Mouse (Mus musculus) forebrain, postnatal 0 days (tissue): ENCODE results near the gene Zbtb12. TPM values are rescaled to one million over a fixed set of nuclear protein-coding genes. Genes with fewer than 3 reads are reported as not detected.

ENCODE experiments used
- ATAC-seq: fragments of 200-750 bp; cut with Nextera tagmentation; 2 replicates; pipeline ENCODE4 v1.8.0; 2017; ENCODE audit warnings: mild to moderate bottlenecking, moderate library complexity
- DNase-seq: peaks from one replicate; pipeline ENCODE4 v3.0.0-alpha.2; 2015
- H3K27ac ChIP-seq: fragments of 300-500 bp; sonication (generic); 2 replicates; pipeline ENCODE4 v1.5.1; 2014; ENCODE audit warnings: low read depth, mild to moderate bottlenecking, antibody characterized with exemption, low read length, moderate library complexity, mixed read lengths
- H3K27me3 ChIP-seq: fragments of 300-500 bp; sonication (generic); 2 replicates; pipeline ENCODE4 v1.6.1; 2014; ENCODE audit warnings: mild to moderate bottlenecking, low read length, mixed read lengths; ENCODE audit not compliant: insufficient read depth
- H3K36me3 ChIP-seq: fragments of 300-500 bp; sonication (generic); 2 replicates; pipeline ENCODE4 v1.6.1; 2014; ENCODE audit warnings: mild to moderate bottlenecking, moderate library complexity; ENCODE audit not compliant: insufficient read depth
- H3K4me1 ChIP-seq: fragments of 300-500 bp; sonication (generic); 2 replicates; pipeline ENCODE4 v1.6.1; 2014; ENCODE audit warnings: antibody characterized with exemption; ENCODE audit not compliant: insufficient read depth
- H3K4me2 ChIP-seq: fragments of 300-500 bp; sonication (generic); 2 replicates; pipeline ENCODE4 v1.6.1; 2014; ENCODE audit warnings: low read depth, mild to moderate bottlenecking, moderate library complexity
- H3K4me3 ChIP-seq: fragments of 300-500 bp; sonication (generic); 2 replicates; pipeline ENCODE4 v1.5.1; 2014; ENCODE audit warnings: low read depth, low read length, mixed read lengths
- H3K9ac ChIP-seq: fragments of 300-500 bp; sonication (generic); 2 replicates; pipeline ENCODE4 v1.6.1; 2014; ENCODE audit warnings: mild to moderate bottlenecking
- H3K9me3 ChIP-seq: fragments of 300-500 bp; sonication (generic); 2 replicates; pipeline ENCODE4 v1.6.1; 2016; ENCODE audit warnings: low read length
- CTCF ChIP-seq: sonication (generic); IDR thresholded peaks from 2 replicates; pipeline ENCODE4 v1.5.1; 2016; ENCODE audit warnings: antibody characterized with exemption, control low read depth, low read depth
- WGBS: fragments of 180-500 bp; shearing (Covaris S2); extraction: QIAGEN DNeasy Blood & Tissue Kit; methylation state at CpG from one replicate; pipeline ENCODE4 v1.1.7; 2014; 5-methylcytosine and 5-hydroxymethylcytosine counted together
- polyA plus RNA-seq: library from polyadenylated mRNA; unstranded; fragments of >200 nt; fragmentation: Nextera tagmentation; extraction: Ambion mirVana; gene quantifications from 2 replicates; pipeline ENCODE4 v1.2.1, GENCODE M21; 2015
- total RNA-seq: library from RNA; depleted of rRNA; stranded (reverse); fragments of >200 nt; gene quantifications from 2 replicates; pipeline ENCODE4 v1.2.3, GENCODE M21; 2014

Gene Zbtb12
- total and polyA plus RNA-seq, 2 experiments from 2014 or later: 7.7 to 32.6 TPM

DNA sequence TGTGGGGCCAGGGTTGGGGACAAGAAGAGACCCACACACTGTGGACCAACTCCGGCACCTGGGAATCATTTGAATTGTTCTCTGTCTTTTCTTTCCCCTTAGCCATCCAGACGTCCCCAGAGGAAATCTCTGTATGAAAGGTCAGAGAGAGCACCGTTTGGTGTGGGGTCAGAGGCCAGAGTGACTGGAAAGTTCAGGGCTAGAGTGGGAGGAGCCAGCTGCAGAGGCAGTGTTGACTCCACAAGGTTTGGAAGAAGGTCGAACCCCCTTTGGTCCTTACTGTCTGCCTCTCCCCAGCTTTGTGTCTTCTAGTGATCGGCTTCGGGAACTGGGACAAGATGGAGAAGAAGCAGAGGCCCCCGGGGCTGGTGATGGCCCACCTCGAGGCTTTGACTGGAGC is 25.8 kb upstream of the Zbtb12 start:
- Histone ChIP-seq H3K27me3 (no peaks in the 10 kb centered on the region), H3K4me1 (0 out of 2 replicates have a peak, but pooled peaks cover 10% of the 10 kb centered on the region), H3K4me2 (no peak overlapping the region), H3K9me3 (no peaks in the 10 kb centered on the region), H3K27ac (no peak overlapping the region), H3K4me3 (no peak overlapping the region), H3K36me3 (peaks cover 50% of the 10 kb centered on the region), H3K9ac (no peak overlapping the region)
- ATAC-seq (no peak), DNase-seq (no peak)
- 81% methylated on average over 8 of the region's 8 CpGs for WGBS
- no peak for TF ChIP-seq CTCF

DNA sequence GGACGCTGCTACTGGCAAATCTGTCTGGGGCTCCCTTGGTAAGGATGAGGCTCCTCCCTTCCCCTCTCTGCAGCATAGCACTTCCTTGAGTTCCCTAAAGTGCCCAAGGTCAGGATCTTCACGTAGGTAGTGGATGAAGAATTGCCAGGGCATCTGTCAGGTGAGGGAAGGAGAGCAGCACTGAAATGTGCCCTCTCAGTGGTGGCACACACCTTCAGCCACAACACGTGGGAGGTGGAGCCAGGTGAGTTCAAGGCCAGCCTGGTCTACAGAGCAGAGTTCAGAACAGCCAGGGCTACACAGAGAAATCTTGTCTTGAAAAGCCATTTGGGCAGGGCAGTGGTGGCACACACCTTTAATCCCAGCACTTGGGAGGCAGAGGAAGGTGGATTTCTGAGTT is 24.5 kb upstream of the Zbtb12 start:
- no peak overlapping the region for H3K27ac ChIP-seq
- DNase-seq: no peak
- no peaks in the 10 kb centered on the region for H3K9me3 ChIP-seq
- 0 out of 2 replicates have a peak, but pooled peaks cover 5% of the 10 kb centered on the region for H3K4me1 ChIP-seq
- H3K27me3 ChIP-seq: no peaks in the 10 kb centered on the region
- H3K36me3 ChIP-seq: peaks cover 50% of the 10 kb centered on the region
- H3K4me2 ChIP-seq: no peak overlapping the region
- no peak for ATAC-seq
- no peak overlapping the region for H3K4me3 ChIP-seq
- no peak for TF ChIP-seq CTCF
- 83% methylated on average over 3 of the region's 3 CpGs for WGBS
- H3K9ac ChIP-seq: no peak overlapping the region

DNA sequence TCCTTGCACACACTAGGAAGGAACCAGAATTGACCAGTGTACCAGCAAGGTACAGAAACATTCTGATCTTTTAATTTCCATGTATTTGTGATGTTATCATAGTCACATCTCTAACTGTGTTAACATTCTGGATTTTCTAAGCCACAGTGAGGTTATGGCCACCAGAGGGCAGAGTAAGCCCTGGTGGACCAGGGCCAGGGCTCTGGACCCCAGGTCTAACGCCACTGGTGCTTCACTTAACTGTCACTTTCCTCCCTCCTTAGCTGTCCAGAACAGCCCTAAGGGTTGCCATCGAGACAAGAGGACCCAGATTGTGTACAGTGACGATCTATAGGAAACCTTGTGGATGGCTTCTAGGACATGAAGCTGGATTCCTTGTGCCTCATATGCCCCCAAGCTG is 23.5 kb upstream of the Zbtb12 start:
- 30% methylated on average over 3 of the region's 3 CpGs for WGBS

DNA sequence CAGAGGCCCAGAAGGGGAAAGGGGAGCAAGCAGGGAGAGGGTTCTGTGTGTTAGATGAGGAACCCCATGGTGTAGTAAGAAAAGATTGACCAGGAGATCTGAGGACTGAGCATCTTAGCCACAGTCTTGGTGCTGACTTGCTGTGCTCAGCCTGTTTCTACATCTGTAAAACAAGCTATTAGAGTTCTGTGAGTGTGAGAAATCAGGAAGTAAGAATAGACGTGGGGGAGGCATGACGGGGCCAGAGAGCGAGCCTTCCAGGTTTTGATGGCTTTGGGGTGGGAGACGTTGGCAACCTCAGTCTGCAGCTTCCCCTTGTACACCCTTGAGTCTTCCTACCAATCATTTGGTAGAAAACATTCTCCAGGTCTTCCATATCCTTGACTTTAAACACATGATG is 20.6 kb upstream of the Zbtb12 start:
- 85% methylated on average over 4 of the region's 4 CpGs for WGBS
- TF ChIP-seq CTCF: no peak

More for the DNA sequence above, 23.5 kb upstream of the Zbtb12 start:
- Histone ChIP-seq H3K4me3 (no peak overlapping the region), H3K4me2 (no peak overlapping the region), H3K9ac (no peak overlapping the region), H3K9me3 (no peaks in the 10 kb centered on the region), H3K36me3 (peaks cover 50% of the 10 kb centered on the region), H3K4me1 (0 out of 2 replicates have a peak, but pooled peaks cover 5% of the 10 kb centered on the region), H3K27me3 (no peaks in the 10 kb centered on the region), H3K27ac (no peak overlapping the region)
- DNase-seq (peak; percentile 44), ATAC-seq (no peak)
- peak; percentile 71 for TF ChIP-seq CTCF

DNA sequence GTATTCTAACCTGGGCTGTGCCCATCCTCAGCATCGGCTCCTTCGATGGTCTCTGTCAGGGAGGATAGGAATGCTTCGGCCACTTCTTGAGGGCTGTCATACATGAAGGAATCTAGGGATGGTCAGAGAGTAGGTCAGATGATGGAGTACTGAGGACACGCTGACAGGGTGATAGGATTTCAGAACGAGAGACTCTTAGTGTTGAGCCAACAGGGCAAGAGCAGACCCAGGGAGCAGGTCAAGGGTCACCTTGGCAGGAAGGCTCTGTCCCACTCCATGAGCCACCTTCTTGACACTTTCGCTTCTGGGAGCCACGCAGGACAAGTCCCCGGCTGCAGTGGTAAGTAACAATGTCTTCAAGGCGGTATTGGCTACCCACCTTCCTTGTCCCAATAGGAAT is 18.8 kb upstream of the Zbtb12 start:
- no peak overlapping the region for H3K9ac ChIP-seq
- H3K36me3 ChIP-seq: peaks cover 15% of the 10 kb centered on the region
- H3K9me3 ChIP-seq: no peaks in the 10 kb centered on the region
- ATAC-seq: no peak
- H3K4me2 ChIP-seq: no peak overlapping the region
- no peak for DNase-seq
- H3K4me1 ChIP-seq: no peaks in the 10 kb centered on the region
- no peak overlapping the region for H3K27ac ChIP-seq
- TF ChIP-seq CTCF: no peak
- 90% methylated on average over 9 of the region's 9 CpGs for WGBS
- H3K4me3 ChIP-seq: no peak overlapping the region
- no peaks in the 10 kb centered on the region for H3K27me3 ChIP-seq

More for the DNA sequence above, 20.6 kb upstream of the Zbtb12 start:
- no peak for DNase-seq
- Histone ChIP-seq H3K9me3 (no peaks in the 10 kb centered on the region), H3K36me3 (peaks cover 34% of the 10 kb centered on the region), H3K4me2 (no peak overlapping the region), H3K9ac (no peak overlapping the region), H3K27me3 (no peaks in the 10 kb centered on the region), H3K4me1 (no peaks in the 10 kb centered on the region), H3K4me3 (no peak overlapping the region), H3K27ac (no peak overlapping the region)
- no peak for ATAC-seq

DNA sequence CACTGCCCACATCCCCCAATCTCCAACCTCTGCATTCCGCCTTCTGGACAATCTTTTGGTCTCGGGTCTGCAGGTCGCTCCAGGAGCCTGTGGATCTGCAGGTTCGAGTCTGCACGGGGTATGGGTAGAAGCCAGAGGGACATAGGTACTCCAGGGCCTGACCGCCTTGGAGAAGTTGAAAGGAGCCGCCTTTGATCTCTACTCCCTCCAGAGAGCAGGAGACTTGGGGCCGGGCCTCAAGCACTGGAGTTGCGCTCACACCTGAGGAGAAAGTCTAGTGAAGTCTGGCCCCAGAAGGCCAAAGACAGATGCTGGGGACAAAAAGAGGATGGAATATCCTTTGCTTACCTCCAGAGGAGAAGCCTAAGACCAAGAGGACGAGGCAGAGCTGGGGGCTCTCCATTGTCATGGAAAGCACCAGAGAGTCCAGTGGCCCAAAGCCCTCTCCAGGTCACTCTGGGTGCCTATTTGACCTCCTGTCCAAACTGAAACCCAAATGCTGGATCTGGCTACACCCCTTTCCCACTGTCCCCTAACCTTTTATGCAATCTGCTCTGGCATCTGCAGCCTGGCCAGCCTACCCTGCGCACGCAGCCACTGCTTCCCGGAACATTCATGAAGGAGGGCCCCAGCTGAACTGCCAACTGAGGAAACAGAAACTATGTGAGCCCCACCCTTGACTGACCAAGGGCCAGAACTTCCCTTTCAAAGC is 17.4 kb upstream of the Zbtb12 start:
- no peak for DNase-seq
- H3K4me1 ChIP-seq: no peaks in the 10 kb centered on the region
- H3K27me3 ChIP-seq: no peaks in the 10 kb centered on the region
- no peak overlapping the region for H3K27ac ChIP-seq
- H3K9me3 ChIP-seq: no peaks in the 10 kb centered on the region
- no peak for ATAC-seq
- H3K4me3 ChIP-seq: no peak overlapping the region
- TF ChIP-seq CTCF: no peak
- no peak overlapping the region for H3K9ac ChIP-seq
- H3K4me2 ChIP-seq: no peak overlapping the region
- WGBS: 76% methylated on average over 13 of the region's 13 CpGs
- peaks cover 2% of the 10 kb centered on the region; the same call in 1 of the 2 replicates for H3K36me3 ChIP-seq

DNA sequence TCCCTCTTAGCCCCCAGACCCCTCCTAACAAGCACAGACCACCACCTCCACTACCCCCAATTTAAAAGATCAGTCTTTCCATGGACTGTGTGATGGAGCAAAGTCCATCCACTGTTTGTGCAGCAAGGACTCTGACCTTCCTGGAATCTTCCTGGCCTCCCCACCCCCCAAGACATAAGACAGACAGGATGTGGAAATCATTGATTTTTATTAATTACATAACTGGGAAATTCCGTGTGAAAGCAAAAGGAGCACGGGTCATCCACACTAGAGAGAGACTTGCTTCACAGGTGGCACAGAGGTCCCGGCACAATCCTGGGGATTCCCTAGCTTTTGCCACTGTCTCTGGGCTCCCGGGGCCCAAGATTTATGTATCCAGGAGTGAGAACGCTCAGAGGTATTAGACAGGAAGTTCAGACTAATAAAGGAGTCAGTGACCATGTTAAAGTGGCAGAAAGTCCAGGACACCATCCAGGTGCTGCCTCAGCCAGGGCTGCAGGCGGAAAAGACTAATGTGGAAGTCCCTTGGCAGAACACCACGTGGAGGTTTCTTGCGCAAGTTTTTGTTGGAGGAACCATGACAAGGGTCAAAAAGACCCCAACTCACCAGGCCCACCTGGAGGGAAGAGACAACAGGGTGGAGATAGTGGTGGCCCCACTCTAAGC is 16.7 kb upstream of the Zbtb12 start, which contains the start of gene Cfb:
Gene Cfb (minus strand): TSS at position 103 of the 666 bp plus-strand sequence.
- Histone ChIP-seq H3K9me3 (no peaks in the 10 kb centered on the region), H3K27ac (no peak within 1 kb of the TSS), H3K9ac (no peak within 1 kb of the TSS), H3K4me1 (no peaks in the 10 kb centered on the region), H3K36me3 (no peaks in the 10 kb centered on the region), H3K4me2 (no peak within 1 kb of the TSS), H3K27me3 (no peaks in the 10 kb centered on the region), H3K4me3 (no peak within 1 kb of the TSS)
- DNase-seq: no peak
- no peak for TF ChIP-seq CTCF
- no peak for ATAC-seq
- 68% methylated on average over 8 of the region's 8 CpGs for WGBS
